Mouse (Mus musculus) bone marrow, adult 2 months (tissue): Measurements from ENCODE around the gene B4galt3.

Experiments
- CTCF ChIP-seq: fragments of 200-500 bp; IDR thresholded peaks from 2 replicates; pipeline ENCODE4 v1.5.1; 2011; ENCODE audit warnings: low read length, control low read depth; ENCODE audit not compliant: control insufficient read depth, insufficient read depth
- POLR2A ChIP-seq: fragments of 200-500 bp; IDR thresholded peaks from 2 replicates; pipeline ENCODE4 v1.6.1; 2011; ENCODE audit warnings: low read depth, mild to moderate bottlenecking, control low read depth, low read length, borderline replicate concordance; ENCODE audit not compliant: control insufficient read depth

GRCm38 (mm10) chr1:171285096-171285892, 15.2 kb downstream of the B4galt3 start:
- TF ChIP-seq POLR2A (no peak), CTCF (no peak)
